Mouse (Mus musculus) liver, embryonic 14.5 days (tissue): ENCODE measurements around the gene Pdx1.

Source experiments
- CTCF ChIP-seq: IDR thresholded peaks from 2 replicates; pipeline ENCODE4 v1.5.1; 2016; ENCODE audit warnings: antibody characterized with exemption, low read depth, control low read depth
- EP300 ChIP-seq: IDR thresholded peaks from 2 replicates; pipeline ENCODE4 v1.6.1; 2016; ENCODE audit warnings: antibody characterized with exemption, low read depth

DNA sequence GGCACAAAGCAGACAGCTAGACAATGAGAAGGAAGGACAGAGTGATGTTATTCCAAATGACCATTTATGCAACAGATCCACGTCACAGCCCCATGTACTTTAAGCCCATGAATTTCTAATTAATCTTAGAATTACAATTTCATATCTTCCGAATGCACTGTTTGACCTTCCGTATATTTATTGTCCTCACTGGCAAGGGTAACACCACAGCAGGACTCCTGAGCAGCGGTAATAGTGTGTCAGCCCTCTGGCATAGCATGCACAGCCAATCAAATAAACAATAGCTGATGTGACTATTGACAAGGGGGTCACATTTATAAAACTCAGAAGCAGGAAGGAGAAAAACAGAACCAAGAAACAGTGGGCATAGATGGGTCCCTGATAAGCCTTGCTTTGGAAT, 9.0 kb upstream of the Pdx1 start:
- TF ChIP-seq CTCF (no peak), EP300 (no peak)
